In the genomic region with DNA sequence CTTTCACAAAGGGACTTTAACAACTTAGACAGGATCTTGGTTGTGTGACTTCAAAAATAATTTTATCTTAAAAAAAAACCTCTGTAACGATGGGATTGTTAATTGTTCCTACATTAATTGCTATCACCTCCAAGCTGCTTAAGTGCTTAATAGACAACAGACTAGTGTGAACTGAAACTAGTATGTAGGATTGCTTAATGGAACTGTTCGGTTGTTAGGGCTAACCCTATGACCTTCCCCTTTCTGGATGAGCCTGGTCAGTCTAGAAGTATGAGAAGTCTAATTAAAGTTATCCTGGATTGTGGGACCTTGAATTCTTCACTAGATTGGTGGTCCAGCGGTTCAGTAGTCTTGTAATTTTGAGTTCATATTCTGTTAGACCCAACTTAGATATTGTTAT, we compare ENCODE assay signal across 9 mouse cellular contexts. TPM values are rescaled to one million over a fixed set of nuclear protein-coding genes. Genes with fewer than 3 reads are reported as not detected.
DNase-seq lines count a peak whose midpoint lies in the region; ATAC-seq and TF ChIP-seq lines count a peak whose summit lies in the region.
"Had no signal": no experiment of that assay in that cellular context is flagged by ENCODE, and none has a peak within 500 bp of the region (broad histone marks: within the 10 kb centered on the region; RNA-seq: fewer than 3 reads in every experiment).

No protein-coding gene starts in this region.

- no peaks in the 10 kb centered on the region for H3K27me3 ChIP-seq in liver, embryonic 15.5 days

- peak overlapping the region; percentile 77 for H3K4me2 ChIP-seq in liver, embryonic 15.5 days

- 64% methylated on average over 3 of the region's 3 CpGs for WGBS in liver, embryonic 15.5 days (ENCODE audit: insufficient replicate concordance)

- no peak for ATAC-seq in liver, embryonic 15.5 days (ENCODE audit: insufficient read depth)

- TF ChIP-seq CTCF in gastrocnemius, adult 2 months (IDR thresholded peaks at IDR 0.05), result no peak

- peak overlapping the region; percentile 99 for H3K27ac ChIP-seq in gastrocnemius, adult 2 months
- peak overlapping the region; percentile 42; the same call in 1 of the 2 replicates for H3K27ac ChIP-seq in liver, embryonic 15.5 days (replicated peaks)

- no peaks in the 10 kb centered on the region for H3K9me3 ChIP-seq in liver, embryonic 15.5 days (replicated peaks)

- peaks cover 61% of the 10 kb centered on the region for H3K4me1 ChIP-seq in liver, embryonic 15.5 days (replicated peaks)

- peak overlapping the region; percentile 100 for H3K4me3 ChIP-seq in gastrocnemius, adult 2 months
- H3K4me3 ChIP-seq in liver, embryonic 15.5 days (replicated peaks), result peak overlapping the region; percentile 71

- H3K9ac ChIP-seq in liver, embryonic 15.5 days, result peak overlapping the region; percentile 86; the same call in 1 of the 2 replicates

- DNase-seq in gastrocnemius, adult 2 months, result no peak
- DNase-seq in gastrocnemius, adult 18-20 months (ENCODE audit: low spot score), result no peak
- DNase-seq in lung, postnatal 25 days (ENCODE audit: low spot score), result peak; percentile 16
- DNase-seq in lung, postnatal 14 days, result no peak
- DNase-seq in spleen, adult 18-20 months, result no peak
- DNase-seq in adrenal gland, adult (ENCODE audit: inconsistent age in 2 of 2, low spot score in 1 of 2), result no peak
- no peak for DNase-seq in urinary bladder, postnatal 4 days (ENCODE audit: low spot score in 2 of 2)
- DNase-seq: kidney, postnatal 14 days had no signal

- intact Hi-C loops in gastrocnemius, adult 2 months (cut with DNase I), result no loop called here

- H3K36me3 ChIP-seq in liver, embryonic 15.5 days (replicated peaks), result peaks cover 7% of the 10 kb centered on the region

RNA-seq across cellular contexts. Expression of a gene that starts 1.7 kb away (rescaled TPM):
- 100 to 1,000 TPM; 378 to 400 TPM for total RNA-seq in gastrocnemius, adult 2 months (2021)
- 100 to 1,000 TPM; 401 to 443 TPM for total RNA-seq in gastrocnemius, adult 18-20 months (2021)
- 200 and 205 TPM in 2 replicates for polyA plus RNA-seq in liver, embryonic 15.5 days (2015; fragmentation: Nextera tagmentation; extraction: Ambion mirVana)

RNA-seq across cellular contexts. Expression of a gene that starts 39.7 kb away (rescaled TPM):
- 10 to 100 TPM in 1 of 2 experiments, 1 to 10 TPM in 1; 9.7 to 20.6 TPM for total RNA-seq in gastrocnemius, adult 2 months (2021)
- 10 to 100 TPM; 11.5 to 15.0 TPM for total RNA-seq in gastrocnemius, adult 18-20 months (2021)
- 8.2 and 8.7 TPM in 2 replicates for polyA plus RNA-seq in liver, embryonic 15.5 days (2015; fragmentation: Nextera tagmentation; extraction: Ambion mirVana)

RNA-seq across cellular contexts. Expression of a gene that starts 55.3 kb away (rescaled TPM):
- total RNA-seq in gastrocnemius, adult 2 months (2021), result 10 to 100 TPM; 67.6 to 68.5 TPM
- 10 to 100 TPM; 67.0 to 69.3 TPM for total RNA-seq in gastrocnemius, adult 18-20 months (2021)
- 71.6 and 76.7 TPM in 2 replicates for polyA plus RNA-seq in liver, embryonic 15.5 days (2015; fragmentation: Nextera tagmentation; extraction: Ambion mirVana)

RNA-seq across cellular contexts. Expression of a gene that starts 55.4 kb away (rescaled TPM):
- 1 to 10 TPM; 7.4 to 7.7 TPM for total RNA-seq in gastrocnemius, adult 2 months (2021)
- total RNA-seq in gastrocnemius, adult 18-20 months (2021), result 1 to 10 TPM; 6.9 to 7.3 TPM
- polyA plus RNA-seq in liver, embryonic 15.5 days (2015; fragmentation: Nextera tagmentation; extraction: Ambion mirVana), result 14.8 and 15.1 TPM in 2 replicates
